Mouse (Mus musculus) heart, adult 2 months (tissue): Measurements from ENCODE around the gene Nhp2.

Experiments used
- CTCF ChIP-seq: fragments of 200-600 bp; IDR thresholded peaks from 2 replicates; pipeline ENCODE4 v1.8.1; 2022; ENCODE audit warnings: antibody characterized with exemption, mild to moderate bottlenecking, moderate library complexity
- EP300 ChIP-seq: fragments of 200-500 bp; IDR thresholded peaks from 2 replicates; pipeline ENCODE4 v1.6.1; 2011; ENCODE audit warnings: low read depth, low read length, control low read depth; ENCODE audit not compliant: insufficient read depth
- POLR2A ChIP-seq: fragments of 200-500 bp; IDR thresholded peaks from 2 replicates; pipeline ENCODE4 v1.6.1; 2011; ENCODE audit warnings: mild to moderate bottlenecking, low read depth, low read length, control low read depth; ENCODE audit not compliant: insufficient read depth

DNA sequence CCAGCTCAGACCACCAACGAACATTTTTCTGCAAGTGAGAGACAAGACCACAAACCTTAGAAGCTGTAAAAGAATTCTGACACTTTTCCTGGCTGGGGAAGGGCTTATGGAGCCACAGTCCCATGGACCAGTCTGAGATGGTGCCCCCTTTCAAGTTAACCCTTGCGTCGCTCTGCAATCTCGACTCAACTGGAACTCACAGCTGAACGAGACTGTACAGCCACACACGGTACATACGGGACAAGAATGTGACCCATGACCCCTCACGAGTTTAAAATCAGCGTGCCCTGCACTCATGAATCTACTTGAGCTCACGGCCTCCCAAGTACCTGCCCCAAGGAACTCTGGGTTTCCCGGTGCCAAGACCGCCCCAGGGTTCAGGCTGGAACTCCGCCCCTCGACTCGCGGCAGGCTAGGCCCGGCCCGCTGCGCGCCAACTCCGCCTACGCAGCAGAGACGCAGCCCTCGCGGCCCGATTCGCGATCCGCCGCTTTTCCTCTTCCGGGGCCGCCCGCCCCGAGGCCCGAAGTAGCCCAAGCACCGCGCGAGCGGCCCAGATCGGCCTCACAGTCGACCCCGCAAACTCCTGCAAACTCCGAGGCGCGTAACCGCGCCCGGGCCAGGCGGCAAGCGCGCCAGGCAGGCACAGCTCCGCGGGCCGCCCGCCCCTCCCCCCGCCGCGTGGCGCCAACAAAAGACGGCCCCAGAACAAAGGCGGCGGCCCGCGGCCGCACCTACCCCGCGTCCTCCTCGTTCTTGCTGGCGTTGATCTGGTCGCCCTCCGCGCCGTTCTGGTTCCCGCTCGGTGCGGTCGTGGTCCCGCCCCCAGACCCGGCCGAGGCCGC is 13.7 kb upstream of the Nhp2 start:
- no peak for TF ChIP-seq CTCF
- peak; percentile 54; the same call in 1 of the 2 replicates for TF ChIP-seq POLR2A
- peak; percentile 76; the same call in 1 of the 2 replicates for TF ChIP-seq EP300
